Mouse (Mus musculus) intestine, embryonic 15.5 days (tissue): ENCODE results near the gene Rbm17. TPM values are rescaled to one million over a fixed set of nuclear protein-coding genes. Genes with fewer than 3 reads are reported as not detected.

Experiments
- ATAC-seq: fragments of 200-750 bp; cut with Nextera tagmentation; 2 replicates; pipeline ENCODE4 v1.8.0; 2017; ENCODE audit warnings: moderate TSS enrichment, moderate library complexity
- H3K27ac ChIP-seq: fragments of 300-500 bp; sonication (generic); 2 replicates; pipeline ENCODE4 v1.5.1; 2015; ENCODE audit warnings: mild to moderate bottlenecking, inconsistent platforms
- H3K27me3 ChIP-seq: fragments of 300-500 bp; sonication (generic); replicated peaks from 2 replicates; pipeline ENCODE4 v1.6.1; 2015; ENCODE audit warnings: inconsistent platforms
- H3K36me3 ChIP-seq: fragments of 300-500 bp; sonication (generic); 2 replicates; pipeline ENCODE4 v1.6.1; 2015; ENCODE audit warnings: inconsistent platforms
- H3K4me1 ChIP-seq: fragments of 300-500 bp; sonication (generic); replicated peaks from 2 replicates; pipeline ENCODE4 v1.6.1; 2015; ENCODE audit warnings: inconsistent platforms
- H3K4me2 ChIP-seq: fragments of 300-500 bp; sonication (generic); replicated peaks from 2 replicates; pipeline ENCODE4 v1.6.1; 2015; ENCODE audit warnings: mild to moderate bottlenecking, inconsistent platforms
- H3K4me3 ChIP-seq: fragments of 300-500 bp; sonication (generic); replicated peaks from 2 replicates; pipeline ENCODE4 v1.5.1; 2015; ENCODE audit warnings: inconsistent platforms
- H3K9ac ChIP-seq: fragments of 300-500 bp; sonication (generic); 2 replicates; pipeline ENCODE4 v1.6.1; 2015; ENCODE audit warnings: inconsistent platforms
- H3K9me3 ChIP-seq: fragments of 300-500 bp; sonication (generic); 2 replicates; pipeline ENCODE4 v1.6.1; 2016; ENCODE audit warnings: inconsistent platforms
- WGBS: fragments of 180-500 bp; shearing (Covaris S2); methylation state at CpG from one replicate; pipeline ENCODE4 v1.1.7; 2015; 5-methylcytosine and 5-hydroxymethylcytosine counted together
- polyA plus RNA-seq: library from polyadenylated mRNA; unstranded; fragments of >200 nt; fragmentation: Nextera tagmentation; extraction: Ambion mirVana; gene quantifications from 2 replicates; pipeline ENCODE4 v1.2.1, GENCODE M21; 2015

The Rbm17 gene
- polyA plus RNA-seq: 128 and 138 TPM in 2 replicates

- Histone ChIP-seq H3K9me3 (no peaks in the 10 kb centered on the region), H3K27me3 (no peaks in the 10 kb centered on the region), H3K4me1 (peaks cover 6% of the 10 kb centered on the region; the same call in 1 of the 2 replicates), H3K4me2 (peak within 1 kb of the TSS; percentile 69; the same call in 1 of the 2 replicates), H3K27ac (peak within 1 kb of the TSS; percentile 58), H3K4me3 (peak within 1 kb of the TSS; percentile 71), H3K9ac (peak within 1 kb of the TSS; percentile 83), H3K36me3 (peaks cover 4% of the 10 kb centered on the region; the same call in 1 of the 2 replicates)
- ATAC-seq: no peak
- 82% methylated on average over 5 of the region's 5 CpGs for WGBS
Observed at GRCm38 (mm10) chr2:11604053-11604452, at the start of gene Rbm17. TSS of gene Rbm17 (minus strand) at chr2:11604153.

GRCm38 (mm10) chr2:11653330-11653729, 49.4 kb upstream of the Rbm17 start:
- Histone ChIP-seq H3K9ac (no peak overlapping the region), H3K27me3 (no peaks in the 10 kb centered on the region), H3K4me2 (no peak overlapping the region), H3K4me1 (no peaks in the 10 kb centered on the region), H3K4me3 (no peak overlapping the region), H3K9me3 (no peaks in the 10 kb centered on the region), H3K36me3 (no peaks in the 10 kb centered on the region), H3K27ac (no peak overlapping the region)
- WGBS: 47% methylated on average over 6 of the region's 6 CpGs
- ATAC-seq: no peak

GRCm38 (mm10) chr2:11652780-11653179, 48.8 kb upstream of the Rbm17 start:
- no peak for ATAC-seq
- H3K4me2 ChIP-seq: no peak overlapping the region
- no peak overlapping the region for H3K9ac ChIP-seq
- H3K27ac ChIP-seq: no peak overlapping the region
- 54% methylated on average over 2 of the region's 2 CpGs for WGBS
- no peaks in the 10 kb centered on the region for H3K9me3 ChIP-seq
- no peak overlapping the region for H3K4me3 ChIP-seq
- no peaks in the 10 kb centered on the region for H3K36me3 ChIP-seq
- H3K4me1 ChIP-seq: no peaks in the 10 kb centered on the region
- no peaks in the 10 kb centered on the region for H3K27me3 ChIP-seq

GRCm38 (mm10) chr2:11652196-11652595, 48.2 kb upstream of the Rbm17 start:
- ATAC-seq: no peak
- no peaks in the 10 kb centered on the region for H3K27me3 ChIP-seq
- no peak overlapping the region for H3K4me2 ChIP-seq
- WGBS: 75% methylated on average over 3 of the region's 3 CpGs
- no peaks in the 10 kb centered on the region for H3K36me3 ChIP-seq
- H3K9me3 ChIP-seq: no peaks in the 10 kb centered on the region
- no peak overlapping the region for H3K9ac ChIP-seq
- no peaks in the 10 kb centered on the region for H3K4me1 ChIP-seq
- no peak overlapping the region for H3K4me3 ChIP-seq
- H3K27ac ChIP-seq: no peak overlapping the region

- H3K27ac ChIP-seq: no peak overlapping the region
- ATAC-seq: peak; percentile 89
- no peaks in the 10 kb centered on the region for H3K4me1 ChIP-seq
- H3K4me3 ChIP-seq: no peak overlapping the region
- H3K27me3 ChIP-seq: no peaks in the 10 kb centered on the region
- 33% methylated on average over 3 of the region's 3 CpGs for WGBS
- no peaks in the 10 kb centered on the region for H3K36me3 ChIP-seq
- no peak overlapping the region for H3K9ac ChIP-seq
- no peak overlapping the region for H3K4me2 ChIP-seq
- no peaks in the 10 kb centered on the region for H3K9me3 ChIP-seq
Observed at GRCm38 (mm10) chr2:11651476-11651875, 47.5 kb upstream of the Rbm17 start.

- H3K9me3 ChIP-seq: no peaks in the 10 kb centered on the region
- H3K4me1 ChIP-seq: no peaks in the 10 kb centered on the region
- no peak overlapping the region for H3K4me3 ChIP-seq
- no peaks in the 10 kb centered on the region for H3K27me3 ChIP-seq
- H3K27ac ChIP-seq: no peak overlapping the region
- H3K9ac ChIP-seq: no peak overlapping the region
- 91% methylated on average over 2 of the region's 2 CpGs for WGBS
- H3K4me2 ChIP-seq: no peak overlapping the region
- H3K36me3 ChIP-seq: no peaks in the 10 kb centered on the region
- no peak for ATAC-seq
Observed at GRCm38 (mm10) chr2:11645297-11645696, 41.3 kb upstream of the Rbm17 start.

- no peak overlapping the region for H3K4me3 ChIP-seq
- no peaks in the 10 kb centered on the region for H3K9me3 ChIP-seq
- no peaks in the 10 kb centered on the region for H3K36me3 ChIP-seq
- H3K9ac ChIP-seq: no peak overlapping the region
- no peak overlapping the region for H3K27ac ChIP-seq
- ATAC-seq: no peak
- H3K4me2 ChIP-seq: no peak overlapping the region
- WGBS: 76% methylated on average over 1 of the region's 1 CpGs
- no peaks in the 10 kb centered on the region for H3K27me3 ChIP-seq
- no peaks in the 10 kb centered on the region for H3K4me1 ChIP-seq
Observed at GRCm38 (mm10) chr2:11644057-11644456, 40.1 kb upstream of the Rbm17 start.

- Histone ChIP-seq H3K4me3 (no peak within 1 kb of the TSS), H3K27me3 (no peaks in the 10 kb centered on the region), H3K9me3 (no peaks in the 10 kb centered on the region), H3K36me3 (no peaks in the 10 kb centered on the region), H3K4me2 (no peak within 1 kb of the TSS), H3K4me1 (no peaks in the 10 kb centered on the region), H3K27ac (no peak within 1 kb of the TSS), H3K9ac (no peak within 1 kb of the TSS)
- no peak for ATAC-seq
- 88% methylated on average over 3 of the region's 3 CpGs for WGBS
Observed at GRCm38 (mm10) chr2:11642451-11642941, 38.5 kb upstream of the Rbm17 start, which contains the start of gene Il2ra. TSS of gene Il2ra (plus strand) at chr2:11642807.

- H3K9me3 ChIP-seq: no peaks in the 10 kb centered on the region
- ATAC-seq: no peak
- no peaks in the 10 kb centered on the region for H3K4me1 ChIP-seq
- no peaks in the 10 kb centered on the region for H3K27me3 ChIP-seq
- H3K4me2 ChIP-seq: no peak overlapping the region
- H3K9ac ChIP-seq: no peak overlapping the region
- H3K36me3 ChIP-seq: no peaks in the 10 kb centered on the region
- WGBS: 71% methylated on average over 1 of the region's 1 CpGs
- no peak overlapping the region for H3K27ac ChIP-seq
- H3K4me3 ChIP-seq: no peak overlapping the region
Observed at GRCm38 (mm10) chr2:11637115-11637514, 33.2 kb upstream of the Rbm17 start.

- H3K4me1 ChIP-seq: no peaks in the 10 kb centered on the region
- no peak overlapping the region for H3K4me2 ChIP-seq
- 69% methylated on average over 3 of the region's 3 CpGs for WGBS
- H3K9ac ChIP-seq: no peak overlapping the region
- no peaks in the 10 kb centered on the region for H3K36me3 ChIP-seq
- no peaks in the 10 kb centered on the region for H3K27me3 ChIP-seq
- no peak for ATAC-seq
- H3K9me3 ChIP-seq: no peaks in the 10 kb centered on the region
- no peak overlapping the region for H3K27ac ChIP-seq
- no peak overlapping the region for H3K4me3 ChIP-seq
Observed at GRCm38 (mm10) chr2:11636138-11636480, 32.2 kb upstream of the Rbm17 start.

GRCm38 (mm10) chr2:11635471-11636137, 31.7 kb upstream of the Rbm17 start:
- Histone ChIP-seq H3K27me3 (no peaks in the 10 kb centered on the region), H3K4me3 (no peak overlapping the region), H3K27ac (no peak overlapping the region), H3K9me3 (no peaks in the 10 kb centered on the region), H3K4me1 (no peaks in the 10 kb centered on the region), H3K4me2 (no peak overlapping the region), H3K9ac (no peak overlapping the region), H3K36me3 (no peaks in the 10 kb centered on the region)
- no peak for ATAC-seq
- WGBS: 94% methylated on average over 5 of the region's 5 CpGs

- WGBS: 82% methylated on average over 6 of the region's 6 CpGs
- no peaks in the 10 kb centered on the region for H3K9me3 ChIP-seq
- H3K36me3 ChIP-seq: no peaks in the 10 kb centered on the region
- H3K4me2 ChIP-seq: no peak overlapping the region
- H3K27me3 ChIP-seq: no peaks in the 10 kb centered on the region
- no peak for ATAC-seq
- H3K27ac ChIP-seq: no peak overlapping the region
- no peak overlapping the region for H3K4me3 ChIP-seq
- H3K4me1 ChIP-seq: no peaks in the 10 kb centered on the region
- no peak overlapping the region for H3K9ac ChIP-seq
Observed at GRCm38 (mm10) chr2:11635035-11635434, 31.1 kb upstream of the Rbm17 start.

- no peak within 1 kb of the TSS for H3K27ac ChIP-seq
- no peak within 1 kb of the TSS for H3K4me3 ChIP-seq
- no peak within 1 kb of the TSS for H3K9ac ChIP-seq
- no peaks in the 10 kb centered on the region for H3K4me1 ChIP-seq
- no peaks in the 10 kb centered on the region for H3K36me3 ChIP-seq
- H3K4me2 ChIP-seq: no peak within 1 kb of the TSS
- WGBS: 89% methylated on average over 5 of the region's 5 CpGs
- no peaks in the 10 kb centered on the region for H3K27me3 ChIP-seq
- H3K9me3 ChIP-seq: no peaks in the 10 kb centered on the region
- no peak for ATAC-seq
Observed at GRCm38 (mm10) chr2:11625890-11626289, 21.9 kb upstream of the Rbm17 start, which contains the start of gene Gm17490. TSS of gene Gm17490 (minus strand) at chr2:11626264.
